13 mouse cellular contexts compared by ENCODE assay signal in the genomic region with DNA sequence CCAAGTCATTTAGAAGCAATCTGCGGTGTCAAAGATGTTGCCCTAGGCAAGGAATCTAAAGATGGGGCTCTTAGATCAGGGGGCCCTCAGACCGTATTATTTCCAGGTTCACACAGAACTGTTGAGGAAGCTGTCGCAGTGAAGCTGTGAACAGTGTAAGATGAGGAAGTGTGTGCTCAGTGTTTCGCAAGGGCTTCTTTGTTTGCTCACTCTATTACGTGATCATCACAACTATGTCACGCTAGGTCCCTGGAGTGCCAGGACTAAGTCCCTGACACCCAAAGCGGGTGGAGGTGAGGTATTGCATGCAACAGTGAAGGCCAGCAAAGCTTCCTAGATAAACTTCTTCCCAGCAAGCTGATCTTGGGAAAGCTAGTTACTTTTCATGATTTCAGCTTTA.
DNase-seq lines count a peak whose midpoint lies in the region; ATAC-seq and TF ChIP-seq lines count a peak whose summit lies in the region.
"Had no signal": no experiment of that assay in that cellular context is flagged by ENCODE, and none has a peak within 500 bp of the region (broad histone marks: within the 10 kb centered on the region; RNA-seq: fewer than 3 reads in every experiment).

No protein-coding gene starts in this region.

- no peaks in the 10 kb centered on the region for H3K36me3 ChIP-seq in liver, embryonic 14.5 days (replicated peaks; ENCODE audit: control insufficient read depth, insufficient read depth, low read depth)
- no peaks in the 10 kb centered on the region for H3K36me3 ChIP-seq in small intestine, adult 2 months (ENCODE audit: control insufficient read depth, insufficient read depth, low read length)

- TF ChIP-seq EP300 in liver, embryonic 14.5 days (IDR thresholded peaks at IDR 0.05; ENCODE audit: low read depth), result no peak

- 0 out of 2 replicates have a peak, but pooled peaks have one; percentile 26 for ATAC-seq in liver, embryonic 14.5 days (ENCODE audit: insufficient read depth)

- no peak overlapping the region for H3K4me2 ChIP-seq in liver, embryonic 14.5 days (ENCODE audit: low read depth)

- no peaks in the 10 kb centered on the region for H3K27me3 ChIP-seq in liver, embryonic 14.5 days (ENCODE audit: control insufficient read depth, insufficient read depth, low read length)
- no peaks in the 10 kb centered on the region for H3K27me3 ChIP-seq in small intestine, adult 2 months (ENCODE audit: control insufficient read depth, insufficient read depth, low read length)

- no peak overlapping the region for H3K27ac ChIP-seq in liver, embryonic 14.5 days
- peak overlapping the region; percentile 46; the same call in 1 of the 2 replicates for H3K27ac ChIP-seq in small intestine, adult 2 months (ENCODE audit: insufficient read depth, low read depth, low read length)

- H3K4me3 ChIP-seq in liver, embryonic 14.5 days (ENCODE audit: insufficient read depth in 1 of 2, low read depth in 2 of 2, low read length in 2 of 2), result no peak overlapping the region
- H3K4me3 ChIP-seq in small intestine, adult 2 months (ENCODE audit: low read depth, low read length), result no peak overlapping the region
- H3K4me3 ChIP-seq: myocyte had no signal

- no peak for TF ChIP-seq POLR2A in small intestine, adult 2 months (IDR thresholded peaks at IDR 0.05; ENCODE audit: low read depth, low read length)

- DNase-seq in liver, embryonic 14.5 days (ENCODE audit: low read depth in 3 of 3, low spot score in 3 of 3), result peak in 2 of 3 experiments; percentile 14 to 20
- DNase-seq in liver, result no peak
- DNase-seq in fat pad, adult 2 months (ENCODE audit: extremely low read depth, low read depth, low spot score), result peak; percentile 8
- peak; percentile 23 for DNase-seq in lung, postnatal 10 days
- no peak for DNase-seq in kidney, postnatal 36 days
- DNase-seq in kidney, adult 9 months, result no peak
- DNase-seq in right cerebral cortex, postnatal 4 days, result no peak
- DNase-seq: heart, postnatal 36 days; kidney, adult 2 months; left cerebral cortex, postnatal 4 days; right cerebral cortex, postnatal 14 days had no signal

- H3K9ac ChIP-seq in liver, embryonic 14.5 days (replicated peaks), result no peak overlapping the region

- WGBS in liver, embryonic 14.5 days (ENCODE audit: insufficient replicate concordance), result 28% methylated on average over 7 of the region's 7 CpGs
- 28% methylated on average over 7 of the region's 7 CpGs for WGBS in small intestine, adult 2 months

- no peaks in the 10 kb centered on the region for H3K9me3 ChIP-seq in liver, embryonic 14.5 days (ENCODE audit: control insufficient read depth, low read length)

- no peak for TF ChIP-seq CTCF in liver, embryonic 14.5 days (IDR thresholded peaks at IDR 0.05; ENCODE audit: low read depth)
- no peak for TF ChIP-seq CTCF in small intestine, adult 2 months (IDR thresholded peaks at IDR 0.05; ENCODE audit: extremely low read depth, insufficient read length, insufficient replicate concordance, low read depth, low read length)

- no peaks in the 10 kb centered on the region; a peak in 1 of 4 replicates for H3K4me1 ChIP-seq in liver, embryonic 14.5 days (replicated peaks; ENCODE audit: control insufficient read depth in 2 of 2, insufficient read depth in 2 of 2, low read length in 1 of 2)
- no peaks in the 10 kb centered on the region for H3K4me1 ChIP-seq in small intestine, adult 2 months (ENCODE audit: control insufficient read depth, insufficient read depth, insufficient read length, low read length)

Comparison
In these comparisons a context has a peak if more than half of its experiments do, and no peak if none do; other contexts are left out.
1. DNase-seq: peak in liver, embryonic 14.5 days (2 of 3), fat pad, adult 2 months (single experiment) and lung, postnatal 10 days (single experiment); none in liver (single experiment), kidney, postnatal 36 days (0 of 2), kidney, adult 9 months (single experiment) and right cerebral cortex, postnatal 4 days (single experiment).